Mouse (Mus musculus) intestine, embryonic 14.5 days (tissue): ENCODE measurements around the gene Iqschfp. TPM values are rescaled to one million over a fixed set of nuclear protein-coding genes. Genes with fewer than 3 reads are reported as not detected.

Source experiments
- ATAC-seq: fragments of 200-750 bp; cut with Nextera tagmentation; replicated peaks from 2 replicates; pipeline ENCODE4 v1.8.0; 2017; ENCODE audit warnings: low read depth, moderate number of reproducible peaks, moderate TSS enrichment, moderate library complexity; ENCODE audit not compliant: low FRiP score, low TSS enrichment
- DNase-seq: peaks from one replicate; pipeline ENCODE4 v3.0.0-alpha.2; 2018; ENCODE audit warnings: low spot score
- H3K27ac ChIP-seq: fragments of 300-500 bp; sonication (generic); 2 replicates; pipeline ENCODE4 v1.5.1; 2014; ENCODE audit warnings: low read depth, mild to moderate bottlenecking, control low read depth
- H3K27me3 ChIP-seq: fragments of 300-500 bp; sonication (generic); replicated peaks from 2 replicates; pipeline ENCODE4 v1.6.1; 2014; ENCODE audit warnings: low read length, control low read depth; ENCODE audit not compliant: control insufficient read depth, insufficient read depth
- H3K36me3 ChIP-seq: fragments of 300-500 bp; sonication (generic); 2 replicates; pipeline ENCODE4 v1.6.1; 2014; ENCODE audit warnings: low read length, control low read depth; ENCODE audit not compliant: control insufficient read depth, insufficient read depth
- H3K4me1 ChIP-seq: fragments of 300-500 bp; sonication (generic); replicated peaks from 2 replicates; pipeline ENCODE4 v1.6.1; 2014; ENCODE audit warnings: low read length, control low read depth, mixed read lengths; ENCODE audit not compliant: control insufficient read depth, insufficient read depth
- H3K4me2 ChIP-seq: fragments of 300-500 bp; sonication (generic); 2 replicates; pipeline ENCODE4 v1.6.1; 2014; ENCODE audit warnings: low read length
- H3K4me3 ChIP-seq: fragments of 300-500 bp; sonication (generic); 2 replicates; pipeline ENCODE4 v1.5.1; 2014; ENCODE audit warnings: low read depth, low read length, control low read depth, mixed read lengths
- H3K9ac ChIP-seq: fragments of 300-500 bp; sonication (generic); 2 replicates; pipeline ENCODE4 v1.6.1; 2014; ENCODE audit warnings: mild to moderate bottlenecking, low read length
- H3K9me3 ChIP-seq: fragments of 300-500 bp; sonication (generic); 2 replicates; pipeline ENCODE4 v1.6.1; 2016; ENCODE audit warnings: low read length, control low read depth; ENCODE audit not compliant: control insufficient read depth
- WGBS: fragments of 180-500 bp; shearing (Covaris S2); extraction: QIAGEN DNeasy Blood & Tissue Kit; methylation state at CpG from one replicate; pipeline ENCODE4 v1.1.7; 2014; 5-methylcytosine and 5-hydroxymethylcytosine counted together
- polyA plus RNA-seq: library from polyadenylated mRNA; unstranded; fragments of >200 nt; fragmentation: Nextera tagmentation; extraction: Ambion mirVana; gene quantifications from 2 replicates; pipeline ENCODE4 v1.2.1, GENCODE M21; 2014

The Iqschfp gene
- polyA plus RNA-seq, 1 experiment from 2014 or later, result not detected

DNA sequence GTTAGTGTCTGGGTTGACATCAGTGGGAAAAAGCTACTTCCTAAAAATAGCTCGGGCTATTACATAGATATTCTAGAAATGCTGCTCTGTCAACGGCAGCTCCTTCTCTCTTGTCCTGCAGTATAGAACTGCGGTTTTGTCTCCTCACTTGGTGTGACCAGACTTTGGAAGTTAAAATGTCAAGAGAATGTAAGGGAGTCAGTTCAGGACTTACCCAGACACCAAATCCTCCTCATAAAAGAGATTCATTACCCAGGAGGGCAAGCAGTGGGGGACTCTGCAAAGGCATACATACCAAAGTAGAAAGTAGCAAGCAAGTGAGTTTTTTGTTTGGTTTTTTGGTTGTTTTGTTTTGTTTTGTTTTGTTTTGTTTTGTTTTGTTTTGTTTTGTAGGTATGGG, 520.2 kb downstream of the Iqschfp start:
- WGBS, result 71% methylated on average over 3 of the region's 3 CpGs
- no peaks in the 10 kb centered on the region for H3K36me3 ChIP-seq
- H3K27me3 ChIP-seq, result no peaks in the 10 kb centered on the region
- H3K4me1 ChIP-seq, result no peaks in the 10 kb centered on the region
- no peak overlapping the region for H3K4me3 ChIP-seq
- H3K4me2 ChIP-seq, result no peak overlapping the region
- no peak overlapping the region for H3K9ac ChIP-seq
- H3K27ac ChIP-seq, result no peak overlapping the region
- no peak for ATAC-seq
- DNase-seq, result no peak
- no peaks in the 10 kb centered on the region for H3K9me3 ChIP-seq

DNA sequence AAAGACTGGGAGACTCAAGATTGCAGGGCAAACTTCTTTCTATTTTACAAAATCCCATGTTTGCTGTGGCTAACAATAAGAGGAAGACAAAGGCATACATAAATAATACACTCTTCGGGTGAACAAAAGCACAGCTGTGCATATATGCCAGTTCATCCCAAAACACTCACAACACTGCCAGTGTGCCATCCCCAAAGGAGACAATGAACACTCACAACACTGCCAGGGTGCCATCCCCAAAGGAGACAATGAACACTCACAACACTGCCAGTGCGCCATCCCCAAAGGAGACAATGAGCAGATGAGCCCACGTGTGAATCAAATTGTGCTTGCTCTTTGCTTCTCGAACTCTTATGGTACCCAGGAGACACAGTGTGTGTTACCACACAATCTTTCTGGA, 527.8 kb downstream of the Iqschfp start:
- Histone ChIP-seq H3K9me3 (no peaks in the 10 kb centered on the region), H3K27ac (no peak overlapping the region), H3K4me2 (no peak overlapping the region), H3K4me1 (no peaks in the 10 kb centered on the region), H3K9ac (no peak overlapping the region), H3K4me3 (no peak overlapping the region), H3K27me3 (no peaks in the 10 kb centered on the region), H3K36me3 (no peaks in the 10 kb centered on the region)
- WGBS, result 86% methylated on average over 4 of the region's 4 CpGs
- DNase-seq, result no peak
- ATAC-seq, result no peak

DNA sequence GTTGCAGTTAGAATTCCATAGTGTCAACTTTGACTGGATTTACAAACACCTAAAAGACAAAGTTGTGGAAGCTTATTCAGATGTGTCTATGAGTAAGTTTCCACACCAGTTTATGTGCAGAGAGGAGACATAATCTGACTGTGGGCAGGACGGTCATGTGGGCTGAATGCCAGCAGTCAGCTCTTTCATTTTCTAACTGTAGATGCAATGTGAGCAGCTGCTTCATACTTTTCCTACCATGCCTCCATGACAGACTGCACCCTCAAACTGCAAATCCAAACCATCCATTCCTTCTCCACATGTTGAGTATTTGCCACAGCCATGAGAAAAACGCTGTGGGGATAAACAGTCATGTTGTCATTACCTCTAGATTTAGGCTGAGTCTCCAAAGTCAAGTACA, 528.9 kb downstream of the Iqschfp start:
- H3K9me3 ChIP-seq, result no peaks in the 10 kb centered on the region
- H3K9ac ChIP-seq, result no peak overlapping the region
- 77% methylated on average over 2 of the region's 2 CpGs for WGBS
- no peak overlapping the region for H3K4me3 ChIP-seq
- H3K4me1 ChIP-seq, result no peaks in the 10 kb centered on the region
- DNase-seq, result no peak
- no peak overlapping the region for H3K4me2 ChIP-seq
- no peak overlapping the region for H3K27ac ChIP-seq
- no peak for ATAC-seq
- no peaks in the 10 kb centered on the region for H3K36me3 ChIP-seq
- no peaks in the 10 kb centered on the region for H3K27me3 ChIP-seq

DNA sequence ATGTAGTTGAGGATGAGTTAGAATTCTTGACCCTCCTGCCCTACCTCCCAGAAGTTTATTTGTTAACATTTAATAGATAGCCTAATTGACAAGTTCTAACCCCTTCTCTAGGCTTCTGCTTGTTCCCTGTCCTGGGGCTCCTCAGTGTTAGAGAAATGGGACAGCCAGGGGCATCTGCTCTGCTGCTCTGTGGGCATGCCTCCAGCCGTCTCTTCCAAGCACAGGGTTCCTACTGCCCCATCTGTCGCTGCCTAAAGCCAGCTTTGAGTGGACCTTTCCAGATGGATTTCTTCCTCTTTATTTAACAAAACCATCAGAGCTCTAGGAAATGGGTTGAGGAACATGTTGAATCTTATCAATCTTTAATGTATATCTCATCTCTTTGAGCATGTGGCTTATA, 529.8 kb downstream of the Iqschfp start:
- Histone ChIP-seq H3K36me3 (no peaks in the 10 kb centered on the region), H3K9me3 (no peaks in the 10 kb centered on the region), H3K4me1 (no peaks in the 10 kb centered on the region), H3K4me3 (no peak overlapping the region), H3K27me3 (no peaks in the 10 kb centered on the region), H3K9ac (no peak overlapping the region), H3K27ac (no peak overlapping the region), H3K4me2 (no peak overlapping the region)
- ATAC-seq (no peak), DNase-seq (no peak)
- WGBS, result 82% methylated on average over 2 of the region's 2 CpGs

DNA sequence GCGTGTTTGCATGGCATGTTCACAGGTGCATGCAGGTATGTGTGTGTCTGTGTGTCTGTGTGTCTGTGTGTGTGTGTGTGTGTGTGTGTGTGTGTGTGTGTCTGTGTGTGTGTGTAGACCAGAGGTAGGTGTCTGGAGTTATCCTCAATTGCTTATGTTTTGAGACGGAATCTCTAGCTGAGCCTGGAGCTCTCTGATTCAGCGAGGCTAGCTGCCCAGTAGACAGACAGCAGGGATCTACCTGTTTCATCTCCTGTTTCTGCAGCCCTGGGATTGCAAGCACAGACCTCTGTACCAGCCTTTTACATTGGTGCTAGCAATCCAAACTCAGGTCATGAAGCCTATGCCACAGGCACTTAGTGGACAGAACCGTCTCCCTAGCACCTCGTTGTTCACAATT, 536.0 kb downstream of the Iqschfp start:
- no peak overlapping the region for H3K4me3 ChIP-seq
- no peaks in the 10 kb centered on the region for H3K4me1 ChIP-seq
- DNase-seq (no peak), ATAC-seq (no peak)
- WGBS, result 79% methylated on average over 5 of the region's 5 CpGs
- no peak overlapping the region for H3K4me2 ChIP-seq
- H3K36me3 ChIP-seq, result no peaks in the 10 kb centered on the region
- no peak overlapping the region for H3K9ac ChIP-seq
- no peaks in the 10 kb centered on the region for H3K27me3 ChIP-seq
- H3K9me3 ChIP-seq, result no peaks in the 10 kb centered on the region
- no peak overlapping the region for H3K27ac ChIP-seq

DNA sequence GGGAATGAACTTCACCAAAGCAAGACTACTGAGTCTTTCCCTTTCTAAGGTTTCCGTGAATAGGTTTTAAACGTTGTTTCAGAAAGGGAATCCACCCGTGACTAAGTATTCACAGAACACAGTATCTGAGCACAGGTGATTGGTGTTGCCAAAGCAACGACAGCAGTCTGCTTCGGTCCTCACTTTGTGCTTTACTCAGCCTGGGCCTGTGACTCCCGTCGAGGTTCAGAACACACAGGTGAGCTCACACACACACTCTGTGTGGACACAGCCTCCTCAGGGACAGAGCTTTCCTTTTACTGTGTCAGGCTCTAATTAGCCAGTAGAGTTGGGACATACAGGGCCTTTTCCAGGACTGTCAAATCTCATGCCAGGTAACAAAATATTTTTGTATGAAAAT, 542.4 kb downstream of the Iqschfp start:
- Histone ChIP-seq H3K9me3 (no peaks in the 10 kb centered on the region), H3K27ac (no peak overlapping the region), H3K4me1 (no peaks in the 10 kb centered on the region), H3K9ac (no peak overlapping the region), H3K4me3 (no peak overlapping the region), H3K27me3 (no peaks in the 10 kb centered on the region), H3K36me3 (no peaks in the 10 kb centered on the region), H3K4me2 (no peak overlapping the region)
- DNase-seq, result no peak
- ATAC-seq, result no peak
- 77% methylated on average over 7 of the region's 7 CpGs for WGBS

DNA sequence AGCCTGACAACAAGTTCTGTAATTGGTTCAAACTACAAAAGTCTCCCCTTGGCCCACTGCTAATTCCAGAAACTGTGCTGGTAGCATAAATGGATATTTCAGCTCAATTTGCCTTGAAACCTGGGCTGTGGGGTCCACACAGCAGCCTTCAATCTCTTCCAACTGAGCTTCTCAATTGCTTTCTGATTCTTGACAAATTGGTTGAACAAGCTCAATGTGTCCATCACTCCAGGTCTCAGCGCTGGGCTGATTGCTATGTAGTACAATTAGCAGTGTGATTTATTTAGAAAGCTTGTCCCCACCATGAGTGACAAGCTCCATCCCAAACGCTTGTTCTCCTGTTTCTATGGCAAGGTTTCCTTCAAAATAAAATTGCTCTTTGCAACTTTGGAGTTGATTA, 542.9 kb downstream of the Iqschfp start:
- ATAC-seq (no peak), DNase-seq (no peak)
- WGBS, result 81% methylated on average over 2 of the region's 2 CpGs
- no peak overlapping the region for H3K4me3 ChIP-seq
- no peaks in the 10 kb centered on the region for H3K27me3 ChIP-seq
- H3K9me3 ChIP-seq, result no peaks in the 10 kb centered on the region
- no peak overlapping the region for H3K4me2 ChIP-seq
- H3K9ac ChIP-seq, result no peak overlapping the region
- no peaks in the 10 kb centered on the region for H3K4me1 ChIP-seq
- H3K27ac ChIP-seq, result no peak overlapping the region
- H3K36me3 ChIP-seq, result no peaks in the 10 kb centered on the region

DNA sequence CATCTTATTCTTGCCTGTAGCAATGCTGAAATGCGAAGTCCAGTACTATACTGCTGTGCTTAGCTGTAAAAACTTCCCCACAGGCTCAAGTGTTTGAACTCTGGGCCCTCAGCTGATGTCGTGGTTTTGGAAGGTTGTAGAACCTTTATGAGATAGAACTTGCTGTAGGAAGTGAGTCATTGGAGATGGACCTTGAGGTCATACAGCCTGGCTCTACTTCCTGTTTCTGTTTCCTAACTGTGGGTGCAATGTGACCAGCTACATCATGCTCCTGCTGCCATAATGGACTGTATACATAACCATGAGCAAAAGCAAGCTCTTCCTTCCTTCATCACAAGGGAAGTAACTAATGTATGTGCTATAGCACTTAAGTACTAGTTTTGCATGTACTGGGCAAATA, 556.4 kb downstream of the Iqschfp start:
- WGBS, result 81% methylated on average over 2 of the region's 2 CpGs

DNA sequence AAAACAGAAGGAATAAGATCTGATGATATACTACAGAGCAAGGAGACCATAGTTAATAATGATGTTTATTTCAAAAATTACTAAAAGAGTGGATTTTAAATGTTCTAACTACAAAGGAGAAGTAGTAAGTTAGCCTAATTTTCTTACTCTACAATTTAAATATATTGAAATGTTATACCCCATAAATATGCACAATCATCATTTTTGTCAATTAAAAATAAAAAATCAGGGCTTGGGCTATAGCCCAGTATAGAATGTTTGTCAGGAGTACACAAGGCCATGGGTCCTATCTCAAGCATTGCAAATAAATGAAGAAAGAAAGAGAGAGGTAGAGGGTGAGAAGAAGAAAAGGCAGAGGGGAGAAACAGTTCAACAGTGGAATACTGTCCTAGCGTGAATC, 559.6 kb downstream of the Iqschfp start:
- no peak for ATAC-seq
- H3K27ac ChIP-seq, result no peak overlapping the region
- no peak for DNase-seq
- no peaks in the 10 kb centered on the region for H3K27me3 ChIP-seq
- WGBS, result 96% methylated on average over 1 of the region's 1 CpGs
- H3K9me3 ChIP-seq, result no peaks in the 10 kb centered on the region
- H3K4me1 ChIP-seq, result no peaks in the 10 kb centered on the region
- H3K4me3 ChIP-seq, result no peak overlapping the region
- no peak overlapping the region for H3K9ac ChIP-seq
- H3K4me2 ChIP-seq, result no peak overlapping the region
- H3K36me3 ChIP-seq, result no peaks in the 10 kb centered on the region

More for the DNA sequence above, 556.4 kb downstream of the Iqschfp start:
- no peak for DNase-seq
- Histone ChIP-seq H3K9me3 (no peaks in the 10 kb centered on the region), H3K4me3 (no peak overlapping the region), H3K27me3 (no peaks in the 10 kb centered on the region), H3K27ac (no peak overlapping the region), H3K4me1 (no peaks in the 10 kb centered on the region), H3K9ac (no peak overlapping the region), H3K4me2 (no peak overlapping the region), H3K36me3 (no peaks in the 10 kb centered on the region)
- ATAC-seq, result no peak
